Mouse (Mus musculus) midbrain, embryonic 11.5 days (tissue): Measurements from ENCODE around the gene Rcsd1. TPM values are rescaled to one million over a fixed set of nuclear protein-coding genes. Genes with fewer than 3 reads are reported as not detected.

ENCODE experiments used
- ATAC-seq: fragments of 200-750 bp; cut with Nextera tagmentation; 2 replicates; pipeline ENCODE4 v1.8.0; 2017; ENCODE audit warnings: moderate TSS enrichment, moderate library complexity; ENCODE audit not compliant: low FRiP score
- DNase-seq: peaks from one replicate; pipeline ENCODE4 v3.0.0; 2015; ENCODE audit warnings: low spot score; ENCODE audit errors: missing footprints
- H3K27ac ChIP-seq: fragments of 300-500 bp; sonication (generic); 2 replicates; pipeline ENCODE4 v1.5.1; 2014; ENCODE audit warnings: low read depth, low read length
- H3K27me3 ChIP-seq: fragments of 300-500 bp; sonication (generic); 2 replicates; pipeline ENCODE4 v1.6.1; 2014; ENCODE audit warnings: mild to moderate bottlenecking, low read length, moderate library complexity, mixed read lengths; ENCODE audit not compliant: control insufficient read depth, insufficient read depth
- H3K36me3 ChIP-seq: fragments of 300-500 bp; sonication (generic); 2 replicates; pipeline ENCODE4 v1.6.1; 2014; ENCODE audit warnings: mild to moderate bottlenecking, low read length, moderate library complexity, mixed read lengths; ENCODE audit not compliant: control insufficient read depth, insufficient read depth
- H3K4me1 ChIP-seq: fragments of 300-500 bp; sonication (generic); 2 replicates; pipeline ENCODE4 v1.6.1; 2014; ENCODE audit warnings: low read length; ENCODE audit not compliant: control insufficient read depth, insufficient read depth
- H3K4me2 ChIP-seq: fragments of 300-500 bp; sonication (generic); 2 replicates; pipeline ENCODE4 v1.6.1; 2014; ENCODE audit warnings: mild to moderate bottlenecking, moderate library complexity
- H3K4me3 ChIP-seq: fragments of 300-500 bp; sonication (generic); 2 replicates; pipeline ENCODE4 v1.5.1; 2014; ENCODE audit warnings: low read depth, low read length
- H3K9ac ChIP-seq: fragments of 300-500 bp; sonication (generic); 2 replicates; pipeline ENCODE4 v1.6.1; 2014; ENCODE audit warnings: low read length
- H3K9me3 ChIP-seq: fragments of 300-500 bp; sonication (generic); 2 replicates; pipeline ENCODE4 v1.6.1; 2016; ENCODE audit warnings: low read length; ENCODE audit not compliant: control insufficient read depth
- WGBS: fragments of 180-500 bp; shearing (Covaris S2); extraction: QIAGEN DNeasy Blood & Tissue Kit; methylation state at CpG from one replicate; pipeline ENCODE4 v1.1.7; 2014; 5-methylcytosine and 5-hydroxymethylcytosine counted together
- polyA plus RNA-seq: library from polyadenylated mRNA; unstranded; fragments of >200 nt; fragmentation: Nextera tagmentation; extraction: Ambion mirVana; gene quantifications from 2 replicates; pipeline ENCODE4 v1.2.1, GENCODE M21; 2014

Gene Rcsd1
- polyA plus RNA-seq, 1 experiment from 2014 or later = 5.9 TPM

DNA sequence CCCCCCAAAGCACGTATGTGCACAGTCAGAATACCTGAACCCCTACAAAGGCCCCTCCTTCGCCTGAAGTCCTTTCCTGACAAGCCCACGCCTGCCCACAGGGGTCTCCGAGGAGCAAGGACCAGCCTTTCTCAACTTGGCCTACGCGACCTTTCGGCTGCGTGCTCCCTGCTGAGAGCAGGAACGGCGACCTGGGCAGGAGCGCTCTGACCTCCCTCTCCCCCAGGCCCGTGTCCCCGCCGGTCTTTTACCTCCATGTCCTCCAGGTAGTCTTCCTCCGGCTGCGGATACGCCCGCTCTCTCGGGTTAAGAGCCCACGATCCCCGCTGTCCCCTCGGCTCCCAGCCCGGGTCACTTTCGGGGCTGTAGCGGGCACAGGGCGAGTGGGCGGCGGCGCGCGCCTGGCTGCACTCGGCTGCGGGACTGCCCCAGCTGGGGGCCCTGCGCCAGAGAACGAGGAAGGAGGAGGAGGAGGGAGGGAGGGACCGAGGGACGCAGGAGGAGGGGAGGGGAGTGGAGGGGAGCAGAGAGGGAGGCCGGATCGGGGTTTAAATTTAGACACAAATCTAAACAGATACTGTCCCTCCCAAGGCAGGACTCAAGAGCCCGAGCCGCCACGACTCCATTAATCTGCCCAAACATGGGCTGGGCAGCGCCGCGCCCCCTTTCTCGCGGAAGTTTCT is 1.8 kb downstream of the Rcsd1 start:
- Histone ChIP-seq H3K27ac (no peak overlapping the region), H3K4me1 (peaks cover 2% of the 10 kb centered on the region), H3K4me3 (peak overlapping the region; percentile 61), H3K36me3 (no peaks in the 10 kb centered on the region), H3K27me3 (peaks cover 14% of the 10 kb centered on the region; the same call in 1 of the 2 replicates), H3K9me3 (no peaks in the 10 kb centered on the region), H3K4me2 (peak overlapping the region; percentile 98), H3K9ac (peak overlapping the region; percentile 62)
- peak; percentile 95 for DNase-seq
- WGBS = under 1% methylated on average over 45 of the region's 47 CpGs
- peak; percentile 81 for ATAC-seq

DNA sequence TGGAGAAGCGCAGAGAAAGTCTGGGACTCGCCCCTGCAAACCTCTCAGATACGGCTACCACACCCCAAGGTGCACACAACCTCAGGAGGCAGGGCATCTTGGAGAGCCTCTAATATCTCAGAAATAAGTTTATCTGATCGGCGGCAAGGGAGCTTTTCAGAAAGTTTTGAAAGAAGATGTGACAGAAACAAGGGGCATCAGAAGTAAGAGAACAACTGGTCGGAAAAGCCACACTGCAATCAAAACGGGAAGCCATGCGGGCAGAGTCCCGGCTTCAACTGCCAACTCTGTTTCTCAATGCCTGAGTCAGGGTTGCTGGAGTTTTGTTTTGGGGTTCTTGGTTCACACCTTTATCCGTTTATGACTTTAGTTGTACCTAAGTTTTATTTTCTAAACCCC is 2.3 kb downstream of the Rcsd1 start:
- Histone ChIP-seq H3K9me3 (no peaks in the 10 kb centered on the region), H3K4me2 (peak overlapping the region; percentile 98), H3K9ac (no peak overlapping the region), H3K36me3 (no peaks in the 10 kb centered on the region), H3K27ac (no peak overlapping the region), H3K4me1 (peaks cover 4% of the 10 kb centered on the region), H3K4me3 (peak overlapping the region; percentile 61), H3K27me3 (peaks cover 14% of the 10 kb centered on the region; the same call in 1 of the 2 replicates)
- WGBS = 23% methylated on average over 10 of the region's 10 CpGs
- DNase-seq (peak; percentile 85), ATAC-seq (0 out of 2 replicates have a peak, but pooled peaks have one; percentile 3)

DNA sequence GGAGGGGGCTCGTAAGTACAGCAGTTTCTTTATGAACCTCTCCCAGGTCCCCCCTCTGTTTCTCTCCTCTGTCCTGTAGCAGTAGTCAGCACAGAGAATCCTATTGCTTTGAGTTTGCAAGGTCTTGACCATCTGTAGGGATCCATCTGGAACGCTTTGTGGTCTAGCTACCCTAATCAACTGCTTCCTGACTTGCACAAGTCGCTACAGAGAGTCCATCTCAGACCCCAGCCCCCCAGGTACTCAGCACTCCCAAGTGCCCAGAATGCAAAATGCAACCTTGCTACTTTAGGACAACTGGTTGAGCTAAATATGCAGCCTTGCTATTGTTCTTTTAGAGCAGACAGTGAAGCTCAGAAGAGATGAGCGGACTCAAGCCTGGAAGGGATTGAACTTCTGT is 3.1 kb downstream of the Rcsd1 start:
- ATAC-seq (no peak), DNase-seq (no peak)
- 72% methylated on average over 4 of the region's 4 CpGs for WGBS
- Histone ChIP-seq H3K4me2 (no peak overlapping the region), H3K27me3 (peaks cover 14% of the 10 kb centered on the region; the same call in 1 of the 2 replicates), H3K9ac (no peak overlapping the region), H3K9me3 (no peaks in the 10 kb centered on the region), H3K36me3 (no peaks in the 10 kb centered on the region), H3K4me1 (peaks cover 4% of the 10 kb centered on the region), H3K4me3 (no peak overlapping the region), H3K27ac (no peak overlapping the region)

DNA sequence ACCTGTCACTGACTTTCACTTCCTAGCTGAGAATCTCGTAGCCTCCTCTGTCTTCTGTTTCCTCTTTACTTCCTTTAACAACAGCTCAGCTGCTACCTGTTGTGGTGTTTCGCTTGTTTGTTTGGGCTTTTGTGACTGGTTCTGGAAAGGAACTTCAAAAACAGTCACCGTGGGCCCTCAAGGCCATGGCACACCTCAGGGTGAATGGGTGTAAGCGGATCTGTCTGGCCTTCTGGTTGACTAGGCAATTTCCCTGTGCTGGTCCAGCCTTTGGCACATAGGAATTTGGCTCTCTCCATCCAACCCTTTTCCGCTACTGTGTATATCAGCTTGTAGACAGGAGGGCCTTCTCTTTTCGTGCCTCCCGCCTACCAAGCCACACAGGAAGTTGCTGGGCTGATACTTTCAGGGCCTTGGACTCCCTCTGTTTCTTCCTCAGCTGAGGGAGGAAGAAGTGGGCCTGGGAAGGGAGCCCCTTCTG is 3.6 kb downstream of the Rcsd1 start:
- H3K9me3 ChIP-seq = no peaks in the 10 kb centered on the region
- DNase-seq (no peak), ATAC-seq (no peak)
- H3K27me3 ChIP-seq = peaks cover 14% of the 10 kb centered on the region; the same call in 1 of the 2 replicates
- H3K36me3 ChIP-seq = no peaks in the 10 kb centered on the region
- H3K4me3 ChIP-seq = no peak overlapping the region
- WGBS = 79% methylated on average over 7 of the region's 7 CpGs
- peaks cover 4% of the 10 kb centered on the region for H3K4me1 ChIP-seq
- H3K4me2 ChIP-seq = no peak overlapping the region
- H3K9ac ChIP-seq = no peak overlapping the region
- H3K27ac ChIP-seq = no peak overlapping the region

DNA sequence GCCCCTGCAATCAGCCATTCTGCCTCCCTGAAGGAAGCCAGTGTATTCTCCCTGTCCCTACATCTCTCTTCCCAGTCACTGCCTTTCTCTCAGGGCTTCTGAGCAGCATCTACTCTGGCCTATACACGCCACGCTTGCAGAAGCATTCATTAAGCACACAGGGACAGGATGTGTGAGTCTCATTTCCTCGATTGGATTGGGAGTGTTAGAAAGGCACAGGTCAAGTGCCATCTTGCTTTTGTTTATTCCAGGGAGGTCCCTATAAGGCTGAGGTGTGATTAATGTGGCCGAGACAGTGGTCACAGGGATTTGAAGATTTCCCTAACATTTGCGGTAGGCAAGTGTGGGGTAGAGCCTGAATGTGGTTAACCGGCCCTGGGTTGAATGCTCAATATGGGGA is 4.2 kb downstream of the Rcsd1 start:
- no peak overlapping the region for H3K4me2 ChIP-seq
- no peak overlapping the region for H3K9ac ChIP-seq
- no peak overlapping the region for H3K4me3 ChIP-seq
- no peak overlapping the region for H3K27ac ChIP-seq
- peaks cover 4% of the 10 kb centered on the region for H3K4me1 ChIP-seq
- peaks cover 14% of the 10 kb centered on the region; the same call in 1 of the 2 replicates for H3K27me3 ChIP-seq
- DNase-seq = no peak
- no peak for ATAC-seq
- no peaks in the 10 kb centered on the region for H3K36me3 ChIP-seq
- no peaks in the 10 kb centered on the region for H3K9me3 ChIP-seq
- 83% methylated on average over 6 of the region's 6 CpGs for WGBS

DNA sequence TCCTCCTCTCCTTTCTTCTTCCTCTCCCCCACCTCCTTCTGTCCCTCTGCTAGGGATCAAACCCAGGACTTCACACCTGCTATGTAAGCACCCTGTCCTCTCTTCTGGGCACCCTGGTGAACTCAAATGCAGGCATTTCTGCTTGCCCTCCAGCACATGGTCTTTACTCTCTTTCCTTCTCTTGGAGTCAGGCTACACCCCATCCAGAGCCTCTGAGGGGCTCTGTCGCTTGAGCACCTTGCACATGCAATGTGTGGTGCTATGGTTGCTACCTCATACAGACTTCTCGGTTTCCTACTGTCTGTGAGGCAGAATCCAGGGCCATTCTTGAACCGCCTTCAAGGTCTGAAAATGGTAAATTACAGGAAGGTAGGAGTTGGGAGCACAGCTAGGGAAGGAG is 4.7 kb downstream of the Rcsd1 start:
- H3K27me3 ChIP-seq = peaks cover 14% of the 10 kb centered on the region; the same call in 1 of the 2 replicates

DNA sequence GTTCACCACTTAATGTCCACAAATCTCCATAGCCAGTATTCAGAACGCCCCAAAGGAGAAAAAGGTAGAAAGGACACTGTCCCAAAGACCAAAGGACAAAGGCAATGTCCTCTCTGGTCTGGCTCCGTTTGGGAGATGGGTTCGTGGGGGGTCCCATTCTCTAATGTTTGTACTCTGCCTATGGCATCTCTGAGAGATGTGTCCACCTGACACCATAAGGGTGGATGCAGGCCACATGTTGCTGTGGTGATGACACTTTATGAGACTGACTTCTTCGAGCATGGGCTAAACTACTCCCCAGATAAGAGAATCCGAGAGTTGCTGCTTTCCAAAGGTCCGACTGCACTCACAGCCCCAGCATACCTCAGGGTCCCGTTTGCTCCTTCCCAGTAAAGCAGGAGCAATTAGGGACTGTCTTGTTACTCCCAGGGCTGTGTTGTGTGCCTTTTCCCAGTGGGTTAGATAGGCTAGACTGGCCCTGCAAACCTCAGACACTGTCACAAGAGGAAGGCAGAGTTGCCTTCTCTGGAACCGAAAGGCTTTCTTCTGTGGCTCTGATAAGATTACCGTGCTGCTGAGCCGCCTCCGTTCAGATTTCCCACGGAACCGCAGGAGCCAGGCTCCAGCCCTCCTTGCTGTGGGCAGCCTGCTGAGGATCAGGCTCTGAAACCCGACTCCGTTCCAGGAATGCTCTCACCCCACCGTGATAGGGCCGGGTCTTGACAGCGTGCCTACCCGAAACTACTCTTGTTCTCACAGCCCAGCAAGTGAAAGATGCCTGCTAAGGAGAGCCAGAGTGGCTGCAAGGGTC is 7.1 kb downstream of the Rcsd1 start:
- Histone ChIP-seq H3K4me2 (peak overlapping the region; percentile 26), H3K4me3 (no peak overlapping the region), H3K27ac (no peak overlapping the region), H3K36me3 (no peaks in the 10 kb centered on the region), H3K4me1 (peaks cover 4% of the 10 kb centered on the region), H3K9me3 (no peaks in the 10 kb centered on the region), H3K27me3 (peaks cover 10% of the 10 kb centered on the region; the same call in 1 of the 2 replicates), H3K9ac (peak overlapping the region; percentile 34; the same call in 1 of the 2 replicates)
- ATAC-seq (no peak), DNase-seq (peak; percentile 91)
- WGBS = 14% methylated on average over 19 of the region's 19 CpGs

More for the DNA sequence above, 4.7 kb downstream of the Rcsd1 start:
- no peaks in the 10 kb centered on the region for H3K9me3 ChIP-seq
- ATAC-seq (no peak), DNase-seq (no peak)
- peaks cover 4% of the 10 kb centered on the region for H3K4me1 ChIP-seq
- no peak overlapping the region for H3K4me2 ChIP-seq
- no peaks in the 10 kb centered on the region for H3K36me3 ChIP-seq
- 82% methylated on average over 3 of the region's 3 CpGs for WGBS
- no peak overlapping the region for H3K9ac ChIP-seq
- no peak overlapping the region for H3K4me3 ChIP-seq
- no peak overlapping the region for H3K27ac ChIP-seq

DNA sequence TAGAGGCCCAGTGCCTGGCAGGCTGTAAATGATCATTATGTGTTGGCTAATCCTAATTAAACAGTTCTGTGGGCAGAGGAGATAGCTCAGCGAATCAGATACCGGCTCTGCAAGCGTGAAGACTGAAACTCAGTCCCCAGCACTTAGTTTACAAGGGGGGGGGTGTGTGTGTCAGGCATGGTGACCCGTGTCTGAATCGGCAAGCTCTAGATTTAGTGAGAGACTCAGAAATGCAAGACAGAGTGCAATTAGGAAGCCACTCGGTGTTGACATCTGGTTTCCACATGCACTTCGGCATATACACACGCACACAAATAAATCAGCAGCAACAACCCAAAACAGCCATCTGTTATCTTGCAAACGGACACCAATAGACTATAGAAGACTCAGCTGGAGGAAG is 8.0 kb downstream of the Rcsd1 start:
- Histone ChIP-seq H3K27me3 (peaks cover 6% of the 10 kb centered on the region; the same call in 1 of the 2 replicates), H3K4me2 (no peak overlapping the region), H3K9ac (no peak overlapping the region), H3K4me3 (no peak overlapping the region), H3K9me3 (no peaks in the 10 kb centered on the region), H3K27ac (no peak overlapping the region), H3K4me1 (peaks cover 4% of the 10 kb centered on the region), H3K36me3 (no peaks in the 10 kb centered on the region)
- DNase-seq (no peak), ATAC-seq (no peak)
- 73% methylated on average over 9 of the region's 9 CpGs for WGBS
